Comparison of ENCODE assay signal across 8 mouse cellular contexts in genomic region chr1:172309699-172310398, GRCm38 (mm10). TPM values are rescaled to one million over a fixed set of nuclear protein-coding genes. Genes with fewer than 3 reads are reported as not detected.
DNase-seq lines count a peak whose midpoint lies in the region; ATAC-seq and TF ChIP-seq lines count a peak whose summit lies in the region.

No protein-coding gene starts in this region.

- peak overlapping the region; percentile 100 for H3K27ac ChIP-seq in cerebellum, adult 2 months (ENCODE audit: insufficient read depth, low read length)
- H3K27ac ChIP-seq in forebrain, postnatal 0 days (ENCODE audit: low read depth, low read length) = peak overlapping the region; percentile 76
- H3K27ac ChIP-seq in layer of hippocampus, adult 2 months = peak overlapping the region; percentile 100

- H3K4me1 ChIP-seq in cerebellum, adult 2 months (ENCODE audit: control insufficient read depth, insufficient read depth, low read length) = peaks cover 27% of the 10 kb centered on the region
- H3K4me1 ChIP-seq in forebrain, postnatal 0 days (ENCODE audit: insufficient read depth) = peaks cover 20% of the 10 kb centered on the region
- H3K4me1 ChIP-seq in lung, adult 2 months (ENCODE audit: control insufficient read depth, insufficient read depth, low read length) = peaks cover 8% of the 10 kb centered on the region; the same call in 1 of the 2 replicates

- TF ChIP-seq CTCF in cerebellum, adult 2 months (IDR thresholded peaks at IDR 0.05; ENCODE audit: borderline replicate concordance, insufficient read depth, low read depth, low read length) = peak; percentile 98
- peak; percentile 97 for TF ChIP-seq CTCF in forebrain, postnatal 0 days (IDR thresholded peaks at IDR 0.05; ENCODE audit: low read depth)
- peak; percentile 72 for TF ChIP-seq CTCF in layer of hippocampus, adult 2 months (conservative IDR thresholded peaks at IDR 0.05)
- peak; percentile 96 for TF ChIP-seq CTCF in lung, adult 2 months (IDR thresholded peaks at IDR 0.05; ENCODE audit: insufficient read depth, low read length)

- peak overlapping the region; percentile 63 for H3K4me3 ChIP-seq in cerebellum, adult 2 months (replicated peaks; ENCODE audit: insufficient read depth, low read depth, low read length)
- H3K4me3 ChIP-seq in forebrain, postnatal 0 days (ENCODE audit: low read depth, low read length) = peak overlapping the region; percentile 16
- peak overlapping the region; percentile 40 for H3K4me3 ChIP-seq in layer of hippocampus, adult 2 months
- peak overlapping the region; percentile 60 for H3K4me3 ChIP-seq in lung, adult 2 months (replicated peaks; ENCODE audit: extremely low read depth, low read depth, low read length)

- DNase-seq in MEL-GATA-1-ER (ENCODE audit: extremely low read depth, low read depth) = peak; percentile 80
- DNase-seq in cerebellum, adult 2 months = peak; percentile 89 to 94
- DNase-seq in forebrain, postnatal 0 days = peak; percentile 97
- peak; percentile 96 for DNase-seq in heart, postnatal 4 days
- DNase-seq in layer of hippocampus, adult 2 months (ENCODE audit: low spot score in 2 of 2) = peak; percentile 88 to 93
- DNase-seq in lung, adult 2 months = peak; percentile 91
- peak; percentile 75 for DNase-seq in testis, postnatal 14 days (ENCODE audit: low spot score)

- H3K36me3 ChIP-seq in forebrain, postnatal 0 days (ENCODE audit: insufficient read depth) = no peaks in the 10 kb centered on the region

- peak; percentile 41; the same call in 1 of the 2 replicates for TF ChIP-seq POLR2A in cerebellum, adult 2 months (IDR thresholded peaks at IDR 0.05; ENCODE audit: borderline replicate concordance, insufficient read depth, low read length)
- peak; percentile 37; the same call in 1 of the 2 replicates for TF ChIP-seq POLR2A in lung, adult 2 months (IDR thresholded peaks at IDR 0.05; ENCODE audit: borderline replicate concordance, extremely low read depth, low read depth, low read length)

- peak; percentile 78 for ATAC-seq in forebrain, postnatal 0 days
- ATAC-seq in neutrophil, adult 5-6 weeks (ENCODE audit: extremely low read depth, insufficient number of reproducible peaks, low FRiP score, poor library complexity, severe bottlenecking) = peak; percentile 64

- WGBS in cerebellum, adult 2 months = under 1% methylated on average over 14 of the region's 14 CpGs
- 1% methylated on average over 14 of the region's 14 CpGs for WGBS in forebrain, postnatal 0 days
- under 1% methylated on average over 14 of the region's 14 CpGs for WGBS in lung, adult 2 months

- peak overlapping the region; percentile 50 for H3K4me2 ChIP-seq in forebrain, postnatal 0 days (ENCODE audit: low read depth)

- no peaks in the 10 kb centered on the region for H3K27me3 ChIP-seq in cerebellum, adult 2 months (ENCODE audit: control insufficient read depth, insufficient read depth, low read length)
- H3K27me3 ChIP-seq in forebrain, postnatal 0 days (ENCODE audit: insufficient read depth, low read length) = no peaks in the 10 kb centered on the region

- H3K9ac ChIP-seq in forebrain, postnatal 0 days = peak overlapping the region; percentile 49

- H3K9me3 ChIP-seq in forebrain, postnatal 0 days (ENCODE audit: low read length) = no peaks in the 10 kb centered on the region

RNA-seq across cellular contexts. Expression of gene Atp1a2, which starts 12.0 kb away (rescaled TPM):
- polyA plus RNA-seq in cerebellum, adult 2 months (2012; rRNA removed) = 535 and 584 TPM in 2 replicates
- 213 and 294 TPM in 2 replicates for total RNA-seq in forebrain, postnatal 0 days (2014; rRNA removed)
- 54.4 and 75.2 TPM in 2 replicates for polyA plus RNA-seq in forebrain, postnatal 0 days (2015; fragmentation: Nextera tagmentation; extraction: Ambion mirVana)
- 10 to 100 TPM; 81.9 to 82.8 TPM for total RNA-seq in heart, postnatal 4 days (2021)
- total RNA-seq in layer of hippocampus, adult 2 months (2021) = 100 to 1,000 TPM; 585 to 600 TPM
- polyA plus RNA-seq in lung, adult 2 months (2012; rRNA removed) = 56.1 and 93.0 TPM in 2 replicates
- total RNA-seq in neutrophil, adult 5-6 weeks (2017) = not detected in 2 replicates

RNA-seq across cellular contexts. Expression of gene Kcnj9, which starts 19.3 kb away (rescaled TPM):
- polyA plus RNA-seq in cerebellum, adult 2 months (2012; rRNA removed) = 116 and 130 TPM in 2 replicates
- total RNA-seq in forebrain, postnatal 0 days (2014; rRNA removed) = 7.5 and 8.6 TPM in 2 replicates
- 2.9 and 4.8 TPM in 2 replicates for polyA plus RNA-seq in forebrain, postnatal 0 days (2015; fragmentation: Nextera tagmentation; extraction: Ambion mirVana)
- not detected for total RNA-seq in heart, postnatal 4 days (2021)
- 10 to 100 TPM; 67.2 to 69.2 TPM for total RNA-seq in layer of hippocampus, adult 2 months (2021)
- 0.08 TPM in 1 of 2 replicates, not detected in the other for polyA plus RNA-seq in lung, adult 2 months (2012; rRNA removed)
- not detected in 2 replicates for total RNA-seq in neutrophil, adult 5-6 weeks (2017)

RNA-seq across cellular contexts. Expression of gene Kcnj10, which starts 31.2 kb away (rescaled TPM):
- 141 and 174 TPM in 2 replicates for polyA plus RNA-seq in cerebellum, adult 2 months (2012; rRNA removed)
- total RNA-seq in forebrain, postnatal 0 days (2014; rRNA removed) = 3.2 and 4.1 TPM in 2 replicates
- polyA plus RNA-seq in forebrain, postnatal 0 days (2015; fragmentation: Nextera tagmentation; extraction: Ambion mirVana) = 1.4 and 2.9 TPM in 2 replicates
- under 1 TPM; 0.11 to 0.14 TPM for total RNA-seq in heart, postnatal 4 days (2021)
- total RNA-seq in layer of hippocampus, adult 2 months (2021) = 10 to 100 TPM; 83.2 to 91.6 TPM
- 0.12 and 0.28 TPM in 2 replicates for polyA plus RNA-seq in lung, adult 2 months (2012; rRNA removed)
- total RNA-seq in neutrophil, adult 5-6 weeks (2017) = not detected in 2 replicates

RNA-seq across cellular contexts. Expression of gene Igsf8, which starts 48.4 kb away (rescaled TPM):
- 254 and 269 TPM in 2 replicates for polyA plus RNA-seq in cerebellum, adult 2 months (2012; rRNA removed)
- 117 and 136 TPM in 2 replicates for total RNA-seq in forebrain, postnatal 0 days (2014; rRNA removed)
- 110 and 113 TPM in 2 replicates for polyA plus RNA-seq in forebrain, postnatal 0 days (2015; fragmentation: Nextera tagmentation; extraction: Ambion mirVana)
- total RNA-seq in heart, postnatal 4 days (2021) = 10 to 100 TPM; 19.1 to 20.1 TPM
- total RNA-seq in layer of hippocampus, adult 2 months (2021) = 100 to 1,000 TPM; 255 to 257 TPM
- 90.8 and 105 TPM in 2 replicates for polyA plus RNA-seq in lung, adult 2 months (2012; rRNA removed)
- total RNA-seq in neutrophil, adult 5-6 weeks (2017) = 9.0 and 10.1 TPM in 2 replicates

RNA-seq across cellular contexts. Expression of gene Atp1a4, which starts 51.6 kb away (rescaled TPM):
- 0.03 TPM in 1 of 2 replicates, not detected in the other for polyA plus RNA-seq in cerebellum, adult 2 months (2012; rRNA removed)
- not detected in 2 replicates for total RNA-seq in forebrain, postnatal 0 days (2014; rRNA removed)
- polyA plus RNA-seq in forebrain, postnatal 0 days (2015; fragmentation: Nextera tagmentation; extraction: Ambion mirVana) = not detected in 2 replicates
- under 1 TPM in 1 of 2 experiments, not detected in 1; 0.11 TPM for total RNA-seq in heart, postnatal 4 days (2021)
- total RNA-seq in layer of hippocampus, adult 2 months (2021) = not detected
- 0.05 and 1.2 TPM in 2 replicates for polyA plus RNA-seq in lung, adult 2 months (2012; rRNA removed)
- total RNA-seq in neutrophil, adult 5-6 weeks (2017) = not detected in 2 replicates

Comparison
In these comparisons a context has a peak if more than half of its experiments do, and no peak if none do; other contexts are left out.
1. Peak in every context shown above with its lines: DNase-seq, ATAC-seq, H3K4me3 ChIP-seq and H3K27ac ChIP-seq.
2. RNA of gene Atp1a2, which starts 12.0 kb away (total RNA-seq): 585 to 600 TPM in layer of hippocampus, adult 2 months, 213 to 294 TPM in forebrain, postnatal 0 days and 81.9 to 82.8 TPM in heart, postnatal 4 days; not detected in neutrophil, adult 5-6 weeks; every median in the first group is over 10 times any median in the second.
3. RNA of gene Kcnj10, which starts 31.2 kb away (total RNA-seq): 83.2 to 91.6 TPM in layer of hippocampus, adult 2 months; 3.2 to 4.1 TPM in forebrain, postnatal 0 days, 0.11 to 0.14 TPM in heart, postnatal 4 days and not detected in neutrophil, adult 5-6 weeks; every median in the first group is over 10 times any median in the second.